Mouse (Mus musculus): ENCODE measurements around the gene Pdk2. TPM values are rescaled to one million over a fixed set of nuclear protein-coding genes. Genes with fewer than 3 reads are reported as not detected.

Pdk2 gene
- total RNA-seq, 4 experiments from 2014 or later: 469 to 545 (median 504) TPM

GRCm38 (mm10) chr11:95070140-95071107 lies 29.3 kb upstream of the Pdk2 start:
- no peak for DNase-seq (ENCODE audit: low spot score)

- DNase-seq (ENCODE audit: low spot score): no peak
These were observed 28.2 kb upstream of the Pdk2 start for GRCm38 (mm10) chr11:95069226-95069957.

- no peak for DNase-seq (ENCODE audit: low spot score)
These were observed 15.8 kb upstream of the Pdk2 start for GRCm38 (mm10) chr11:95056768-95057501.

GRCm38 (mm10) chr11:95053062-95053461 lies 11.9 kb upstream of the Pdk2 start:
- no peak for DNase-seq (ENCODE audit: low spot score)

- peak; percentile 62 for DNase-seq (ENCODE audit: low spot score)
These were observed 6.0 kb upstream of the Pdk2 start for GRCm38 (mm10) chr11:95046980-95047680.

GRCm38 (mm10) chr11:95044185-95044870 lies 3.2 kb upstream of the Pdk2 start:
- no peak for DNase-seq (ENCODE audit: low spot score)

- DNase-seq (ENCODE audit: low spot score): no peak
These were observed 2.5 kb upstream of the Pdk2 start for GRCm38 (mm10) chr11:95043608-95044007.

GRCm38 (mm10) chr11:95043060-95043459 lies 1.9 kb upstream of the Pdk2 start:
- no peak for DNase-seq (ENCODE audit: low spot score)

- DNase-seq (ENCODE audit: low spot score): peak; percentile 89
These were observed 942 bp upstream of the Pdk2 start for GRCm38 (mm10) chr11:95042096-95042495.

GRCm38 (mm10) chr11:95040491-95041138 lies 539 bp downstream of the Pdk2 start:
- DNase-seq (ENCODE audit: low spot score): peak; percentile 76

GRCm38 (mm10) chr11:95039766-95040165 lies 1.4 kb downstream of the Pdk2 start:
- DNase-seq (ENCODE audit: low spot score): no peak

- DNase-seq (ENCODE audit: low spot score): peak; percentile 21
These were observed 2.1 kb downstream of the Pdk2 start for GRCm38 (mm10) chr11:95038818-95039655.

- DNase-seq (ENCODE audit: low spot score): no peak
These were observed 2.9 kb downstream of the Pdk2 start for GRCm38 (mm10) chr11:95038156-95038817.

GRCm38 (mm10) chr11:95037306-95037705 lies 3.8 kb downstream of the Pdk2 start:
- DNase-seq (ENCODE audit: low spot score): no peak

- no peak for DNase-seq (ENCODE audit: low spot score)
These were observed 4.6 kb downstream of the Pdk2 start for GRCm38 (mm10) chr11:95036521-95036920.

GRCm38 (mm10) chr11:95034902-95035301 lies 6.3 kb downstream of the Pdk2 start:
- no peak for DNase-seq (ENCODE audit: low spot score)

- no peak for DNase-seq (ENCODE audit: low spot score)
These were observed 7.5 kb downstream of the Pdk2 start for GRCm38 (mm10) chr11:95033617-95034016.

- DNase-seq (ENCODE audit: low spot score): no peak
These were observed 8.2 kb downstream of the Pdk2 start for GRCm38 (mm10) chr11:95032945-95033344.

Measured in heart, adult 8-10 months (tissue).